Mouse (Mus musculus): ENCODE data around the gene Acsl1.

Gene Acsl1

GRCm38 (mm10) chr8:46470792-46471781 lies at the start of gene Acsl1:
Gene Acsl1, plus strand, starts transcription at chr8:46471037.
- peak; percentile 99 for DNase-seq

GRCm38 (mm10) chr8:46421515-46421914 lies 49.3 kb upstream of the Acsl1 start:
- no peak for DNase-seq

- no peak for DNase-seq
Observed at GRCm38 (mm10) chr8:46427940-46428339, 42.9 kb upstream of the Acsl1 start.

DNA sequence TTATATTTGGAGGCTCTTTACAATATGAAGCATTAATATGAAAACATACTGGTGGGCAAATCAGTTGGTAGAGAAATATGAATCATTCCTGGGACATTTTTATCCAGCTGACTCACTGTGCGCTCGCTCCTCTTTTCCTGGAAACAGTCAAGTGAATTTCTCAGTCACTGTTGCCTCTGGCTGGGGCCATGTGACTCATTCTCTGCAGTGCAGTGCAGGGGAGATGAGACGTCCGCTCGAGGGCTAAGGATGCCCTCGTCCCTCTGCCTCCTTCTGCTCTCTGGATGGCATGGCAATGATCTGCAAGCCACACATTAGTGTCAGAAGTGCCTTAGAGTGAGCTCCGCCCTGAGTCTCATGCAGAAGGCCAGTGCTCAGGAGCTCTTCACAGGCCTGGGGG lies 41.0 kb upstream of the Acsl1 start:
- DNase-seq, result no peak

DNA sequence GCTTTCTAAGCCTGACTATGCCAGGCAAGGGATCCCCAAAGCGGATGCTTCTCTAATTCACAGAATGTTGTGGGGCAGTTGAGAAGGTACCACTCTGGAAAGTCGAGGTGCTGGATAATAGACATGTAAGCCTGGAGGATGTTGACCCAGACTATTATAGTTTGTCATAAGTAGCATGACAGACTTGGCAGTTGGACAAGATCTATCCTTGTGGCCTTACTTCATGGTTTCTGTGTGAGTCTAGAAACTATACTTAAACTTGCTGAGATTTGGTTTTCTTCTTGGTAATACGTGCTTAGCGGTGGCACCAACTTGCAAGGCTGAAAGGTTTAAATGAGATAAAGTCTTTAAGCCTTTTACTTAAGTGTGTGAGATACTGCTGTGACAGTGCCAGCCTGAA lies 38.9 kb upstream of the Acsl1 start:
- no peak for DNase-seq

GRCm38 (mm10) chr8:46432581-46432980 lies 38.3 kb upstream of the Acsl1 start:
- no peak for DNase-seq

DNA sequence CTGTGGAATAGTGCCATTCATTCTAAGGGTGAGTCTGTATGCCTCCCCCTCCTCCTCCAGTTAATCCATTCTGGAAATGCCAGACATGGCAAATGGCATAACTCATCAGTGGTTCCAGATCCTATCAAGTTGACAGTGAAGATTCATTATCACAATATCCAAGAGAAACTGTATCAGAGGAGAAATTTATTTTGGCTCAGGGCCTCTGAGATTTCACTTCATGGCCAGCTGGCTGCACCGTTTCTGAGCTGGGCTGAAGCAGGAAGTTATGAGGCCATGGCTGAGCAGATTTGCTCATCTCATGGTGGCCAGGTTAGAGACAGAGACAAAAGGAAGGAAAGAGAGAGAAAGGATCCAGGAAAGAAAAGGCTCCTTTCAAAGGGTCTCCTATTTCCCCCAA lies 37.2 kb upstream of the Acsl1 start:
- no peak for DNase-seq

DNA sequence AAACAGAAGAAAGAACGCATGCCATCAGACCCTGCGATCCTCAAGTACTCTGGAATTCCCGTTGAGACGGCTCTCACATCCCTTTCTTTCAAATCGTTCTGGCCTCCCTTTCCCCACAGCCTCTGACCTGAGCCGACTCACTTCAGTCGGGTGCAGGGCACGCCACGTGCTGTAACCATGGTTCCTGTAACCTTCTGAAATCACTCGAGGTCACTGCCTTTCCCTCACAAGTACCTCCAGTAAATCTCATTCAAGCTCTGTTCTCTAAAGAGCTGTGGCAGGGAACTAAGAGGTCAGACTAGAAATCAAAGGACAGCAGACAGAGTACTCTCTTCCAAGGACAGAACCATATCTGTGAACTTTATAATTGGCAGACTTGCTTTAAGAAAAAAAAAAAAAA lies 32.3 kb upstream of the Acsl1 start:
- no peak for DNase-seq

DNA sequence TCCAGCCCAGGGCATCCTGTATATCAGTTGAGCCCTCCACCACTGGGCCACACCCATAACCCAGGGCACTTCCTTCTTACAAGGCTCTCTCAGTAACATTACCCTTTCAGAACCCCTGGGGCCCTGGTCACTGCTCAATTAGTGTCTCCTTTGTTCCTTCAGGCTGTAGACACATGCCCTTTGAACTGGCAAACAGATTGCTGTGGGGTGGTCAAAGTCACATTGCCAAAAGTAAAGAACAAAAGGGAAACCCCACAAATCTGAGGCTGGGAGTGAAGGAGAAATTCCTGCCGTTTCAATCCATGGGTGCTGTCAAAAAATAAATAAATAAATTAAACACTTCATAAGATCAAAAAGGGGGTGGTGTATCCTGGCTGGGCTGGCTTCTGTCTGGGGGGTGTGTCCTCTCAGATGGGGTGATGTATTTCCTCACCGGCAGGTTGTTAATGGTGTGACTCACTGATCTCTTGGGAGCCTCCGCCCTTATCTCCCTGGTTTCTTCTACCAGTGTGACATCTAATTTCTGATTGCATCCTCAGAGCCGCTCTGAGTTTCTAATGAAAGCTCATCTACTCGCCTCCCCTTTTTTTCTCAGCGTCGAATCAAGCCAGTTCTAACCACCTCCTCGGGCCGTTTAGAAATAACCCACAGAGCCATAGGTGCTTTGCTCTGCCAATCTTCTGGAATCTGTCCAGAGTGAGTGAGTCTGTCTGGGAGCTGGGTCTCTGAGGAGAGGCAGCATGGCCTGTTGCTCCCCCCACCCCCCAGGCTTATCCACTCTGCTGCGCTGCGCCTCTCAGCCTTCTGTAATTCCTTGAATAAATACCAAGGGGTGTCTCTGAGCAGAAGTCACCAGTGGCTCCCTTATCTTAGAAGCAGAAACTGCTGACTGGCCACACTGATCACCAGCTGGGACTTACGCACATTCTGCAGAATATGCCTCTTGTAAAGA lies 24.6 kb upstream of the Acsl1 start:
- DNase-seq, result no peak

GRCm38 (mm10) chr8:46447334-46447733 lies 23.5 kb upstream of the Acsl1 start:
- no peak for DNase-seq

GRCm38 (mm10) chr8:46448606-46449005 lies 22.2 kb upstream of the Acsl1 start:
- no peak for DNase-seq

- no peak for DNase-seq
Observed at GRCm38 (mm10) chr8:46449063-46449462, 21.8 kb upstream of the Acsl1 start.

- DNase-seq, result no peak
Observed at GRCm38 (mm10) chr8:46449723-46450251, 21.1 kb upstream of the Acsl1 start.

DNA sequence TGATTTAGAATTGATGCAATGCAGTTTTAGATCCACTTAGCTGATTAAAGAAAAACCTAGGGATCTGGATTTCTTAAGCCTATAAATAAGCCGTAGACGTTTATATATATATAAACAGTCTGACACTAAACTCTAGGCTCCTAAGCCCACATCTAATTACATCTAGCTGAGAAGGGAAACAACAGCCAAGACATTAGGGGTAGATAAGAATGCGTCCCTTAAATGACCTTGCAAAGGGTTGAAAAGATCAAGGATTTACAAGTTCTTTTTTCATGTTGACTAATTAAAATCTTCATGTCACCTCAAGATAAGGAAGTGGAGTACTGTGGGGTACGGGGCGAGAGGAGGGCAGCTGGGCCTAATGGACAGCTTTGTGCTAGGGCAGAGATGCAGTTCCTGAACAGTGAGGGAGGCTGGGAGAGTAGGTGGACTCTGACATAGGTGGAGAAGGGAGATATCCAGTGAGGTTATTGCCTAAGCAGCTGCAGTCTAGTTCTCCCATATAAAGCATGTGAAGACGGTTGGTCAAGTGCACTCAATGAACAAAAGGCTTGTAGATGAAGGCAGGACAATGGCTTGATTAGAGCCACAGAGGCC lies 12.5 kb upstream of the Acsl1 start:
- no peak for DNase-seq

DNA sequence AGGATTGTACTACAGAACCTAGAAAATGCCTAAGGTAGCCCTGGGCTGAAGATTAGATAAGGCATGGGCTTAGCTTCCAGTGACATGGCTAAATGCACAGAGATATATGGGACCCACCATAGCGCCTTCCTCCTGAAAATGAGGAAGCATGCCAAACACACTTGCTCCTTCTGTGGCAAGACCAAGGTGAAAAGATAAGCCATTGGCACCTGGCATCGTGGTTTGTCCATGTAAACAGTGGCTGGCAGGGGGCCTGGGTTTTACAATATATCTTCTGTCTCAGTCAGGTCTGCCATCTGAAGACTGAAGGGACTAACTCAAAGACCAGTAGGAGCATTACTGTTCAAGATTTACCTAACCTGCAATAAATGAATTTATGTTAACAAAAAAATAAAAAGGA lies 2.4 kb upstream of the Acsl1 start:
- no peak for DNase-seq

DNA sequence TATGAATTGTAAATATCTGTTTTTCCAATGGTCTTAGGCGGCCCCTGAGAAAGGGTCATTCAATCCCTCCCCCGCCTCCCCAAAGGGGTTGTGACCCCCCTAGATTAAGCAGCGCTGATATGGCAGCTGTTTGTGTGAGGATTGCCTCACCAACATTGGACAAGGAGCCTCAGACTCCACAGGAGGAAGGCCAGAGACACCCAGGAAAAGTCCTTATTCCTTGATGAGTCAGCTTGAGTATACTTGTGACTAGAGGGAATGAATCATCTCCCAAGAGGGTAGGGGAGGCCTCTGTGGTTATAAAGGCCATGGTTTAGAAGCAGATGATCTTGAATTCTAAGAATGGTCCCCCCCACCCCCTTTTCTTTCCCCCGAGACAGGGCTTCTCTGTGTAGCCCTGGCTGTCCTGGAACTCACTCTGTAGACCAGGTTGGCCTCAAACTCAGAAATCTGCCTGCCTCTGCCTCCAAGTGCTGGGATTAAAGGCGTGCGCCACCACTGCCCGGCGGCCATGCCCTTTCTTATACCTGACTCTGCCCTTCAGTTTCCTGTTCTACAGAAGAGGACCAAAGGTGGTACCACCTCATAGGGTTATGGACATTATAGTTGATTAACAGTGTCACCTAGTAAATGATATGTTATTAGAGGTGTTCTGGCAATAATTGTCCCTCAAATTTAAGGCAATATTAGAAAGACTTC lies 1.6 kb upstream of the Acsl1 start:
- DNase-seq, result no peak

- DNase-seq, result no peak
Observed at GRCm38 (mm10) chr8:46470091-46470791, 596 bp upstream of the Acsl1 start.

GRCm38 (mm10) chr8:46471926-46472485 lies 1.2 kb downstream of the Acsl1 start:
- DNase-seq, result no peak

- no peak for DNase-seq
Observed at GRCm38 (mm10) chr8:46474120-46474519, 3.3 kb downstream of the Acsl1 start.

DNA sequence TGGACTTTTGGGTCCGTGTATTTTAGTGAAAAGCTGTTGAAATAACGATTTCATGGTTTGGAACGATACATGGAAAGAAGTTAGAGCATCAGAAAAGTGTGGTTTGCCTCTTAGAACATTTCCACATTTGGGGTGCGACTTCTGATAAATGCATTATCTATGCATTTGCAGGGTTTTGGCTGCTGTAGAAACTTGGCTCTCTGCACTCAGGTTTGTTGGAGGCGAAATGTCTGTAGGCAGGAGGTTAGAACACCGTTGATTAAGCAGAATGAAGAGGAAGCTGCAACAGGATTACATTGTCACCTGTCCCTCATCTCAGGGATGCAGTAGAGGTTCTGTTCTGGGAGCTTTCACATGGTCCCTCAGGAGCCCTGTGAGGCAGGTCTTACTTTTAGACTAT lies 3.8 kb downstream of the Acsl1 start:
- no peak for DNase-seq

- no peak for DNase-seq
Observed at GRCm38 (mm10) chr8:46475404-46475803, 4.6 kb downstream of the Acsl1 start.

Data from cerebellum, adult 11 months (tissue).